Mouse (Mus musculus): ENCODE measurements around the gene Mtfmt.

The Mtfmt gene

DNA sequence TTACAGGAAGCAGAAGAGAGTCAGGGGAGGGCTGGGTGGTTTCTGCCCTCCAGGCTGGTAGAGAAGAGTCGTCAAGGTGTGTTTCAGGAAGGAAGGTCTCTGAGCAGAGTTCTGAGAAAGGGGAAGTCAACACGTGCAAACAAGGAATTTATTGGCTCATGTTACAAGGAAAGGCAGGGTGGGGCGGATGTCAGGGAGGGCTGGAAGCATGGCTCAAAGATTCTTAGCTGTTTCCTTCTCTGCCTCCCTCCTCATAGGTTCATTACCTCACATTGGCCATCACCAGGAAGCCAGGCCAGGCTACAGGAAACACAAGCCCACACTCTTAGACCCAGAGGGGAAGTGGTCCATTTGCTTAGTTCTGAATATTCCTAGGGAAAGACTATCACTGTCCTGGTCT, 11.2 kb upstream of the Mtfmt start:
- in situ Hi-C loops (cut with MboI; ENCODE audit: low sequenced_read_pairs): no loop called here

- in situ Hi-C loops (cut with MboI; ENCODE audit: low sequenced_read_pairs): loop anchor here (25.0 kb wide), 1 partner anchor 160 kb away; the partner anchor contains the start of genes Pif1 and Plekho2
Measured at GRCm38 (mm10) chr9:65427511-65427910, 8.1 kb upstream of the Mtfmt start.

- in situ Hi-C loops (cut with MboI; ENCODE audit: low sequenced_read_pairs): loop anchor here (25.0 kb wide), 1 partner anchor 159 kb away; the partner anchor contains the start of genes Pif1 and Plekho2
Measured at GRCm38 (mm10) chr9:65428003-65428402, 7.6 kb upstream of the Mtfmt start.

DNA sequence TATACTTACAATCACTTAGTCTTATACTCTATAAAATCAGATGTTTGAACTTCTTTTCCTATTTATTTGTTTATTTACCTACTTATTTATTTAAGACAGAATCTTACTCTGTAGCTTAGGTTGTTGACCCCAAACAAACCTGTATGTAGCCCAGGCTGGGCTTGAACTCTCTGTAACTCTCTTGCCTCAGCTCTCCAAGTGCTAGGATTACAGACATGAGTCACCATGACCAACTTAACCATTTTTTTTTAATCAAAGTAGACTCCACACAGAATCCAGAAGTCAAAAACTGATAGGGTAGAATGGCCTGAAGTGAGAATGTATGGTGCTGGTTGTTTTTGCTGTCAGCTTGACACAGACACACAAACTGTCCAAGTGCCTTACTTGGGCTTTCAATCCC, 5.2 kb upstream of the Mtfmt start:
- in situ Hi-C loops (cut with MboI; ENCODE audit: low sequenced_read_pairs): loop anchor here (25.0 kb wide), 1 partner anchor 157 kb away; the partner anchor contains the start of genes Pif1 and Plekho2

- in situ Hi-C loops (cut with MboI; ENCODE audit: low sequenced_read_pairs): loop anchor here (25.0 kb wide), 1 partner anchor 156 kb away; the partner anchor contains the start of genes Pif1 and Plekho2
Measured at GRCm38 (mm10) chr9:65430921-65431320, 4.7 kb upstream of the Mtfmt start.

GRCm38 (mm10) chr9:65432236-65432635, 3.3 kb upstream of the Mtfmt start:
- in situ Hi-C loops (cut with MboI; ENCODE audit: low sequenced_read_pairs): loop anchor here (25.0 kb wide), 1 partner anchor 155 kb away; the partner anchor contains the start of genes Pif1 and Plekho2

- in situ Hi-C loops (cut with MboI; ENCODE audit: low sequenced_read_pairs): loop anchor here (25.0 kb wide), 1 partner anchor 153 kb away; the partner anchor contains the start of genes Pif1 and Plekho2
Measured at GRCm38 (mm10) chr9:65434140-65434539, 1.4 kb upstream of the Mtfmt start.

- in situ Hi-C loops (cut with MboI; ENCODE audit: low sequenced_read_pairs): loop anchor here (25.0 kb wide), 1 partner anchor 152 kb away; the partner anchor contains the start of genes Pif1 and Plekho2
Measured at GRCm38 (mm10) chr9:65435211-65435610, 371 bp upstream of the Mtfmt start.

- in situ Hi-C loops (cut with MboI; ENCODE audit: low sequenced_read_pairs): loop anchor here (25.0 kb wide), 1 partner anchor 143 kb away; the partner anchor contains the start of genes Pif1 and Plekho2
Measured at GRCm38 (mm10) chr9:65444692-65445091, 9.1 kb downstream of the Mtfmt start.

GRCm38 (mm10) chr9:65447951-65448350, 12.4 kb downstream of the Mtfmt start:
- in situ Hi-C loops (cut with MboI; ENCODE audit: low sequenced_read_pairs): loop anchor here (25.0 kb wide), 1 partner anchor 139 kb away; the partner anchor contains the start of genes Pif1 and Plekho2

DNA sequence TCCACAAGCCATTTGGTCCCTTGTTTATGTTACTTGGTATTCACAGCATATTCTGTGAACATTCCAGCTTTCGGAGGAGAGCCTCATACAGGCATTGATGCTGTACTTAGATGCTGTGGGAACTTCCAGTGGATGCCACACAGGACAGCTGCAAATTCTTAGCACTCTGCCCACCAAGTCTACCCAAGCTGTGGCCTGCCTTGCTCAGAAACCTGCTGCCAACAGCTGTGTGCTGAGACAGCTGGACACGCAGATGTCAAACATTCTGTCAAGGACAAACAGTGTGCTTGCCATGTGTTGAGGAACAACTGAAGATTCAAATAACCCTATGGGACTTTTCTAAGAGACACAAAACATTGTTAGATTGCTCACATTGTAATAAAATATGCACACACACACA, 23.4 kb downstream of the Mtfmt start:
- in situ Hi-C loops (cut with MboI; ENCODE audit: low sequenced_read_pairs): no loop called here

GRCm38 (mm10) chr9:65460198-65460597, 24.6 kb downstream of the Mtfmt start:
- in situ Hi-C loops (cut with MboI; ENCODE audit: low sequenced_read_pairs): no loop called here

GRCm38 (mm10) chr9:65460732-65461442, 25.3 kb downstream of the Mtfmt start, which contains the start of gene Spg21:
Gene Spg21, plus strand, starts transcription at chr9:65460947.
- in situ Hi-C loops (cut with MboI; ENCODE audit: low sequenced_read_pairs): no loop called here

- in situ Hi-C loops (cut with MboI; ENCODE audit: low sequenced_read_pairs): no loop called here
Measured at GRCm38 (mm10) chr9:65462544-65462943, 27.0 kb downstream of the Mtfmt start.

DNA sequence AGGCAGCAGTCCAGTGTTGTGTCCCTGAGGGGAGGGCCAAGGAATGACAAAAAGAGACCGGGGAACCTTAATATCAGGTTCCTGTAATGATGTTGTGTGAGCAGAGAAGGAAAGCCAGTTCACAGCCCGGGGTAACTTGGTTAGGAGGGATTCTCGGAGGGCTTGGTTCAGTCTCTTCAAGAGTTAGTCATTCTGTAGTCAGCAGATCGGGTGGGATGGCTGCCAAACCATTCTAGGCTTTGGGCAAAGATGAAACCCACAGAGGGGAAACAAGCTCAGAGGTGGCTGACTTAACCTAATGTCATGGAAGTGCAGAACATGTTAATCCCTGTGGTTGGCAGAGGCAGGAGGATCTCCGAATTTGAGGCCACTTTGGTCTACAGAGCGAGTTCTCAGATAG, 28.6 kb downstream of the Mtfmt start:
- in situ Hi-C loops (cut with MboI; ENCODE audit: low sequenced_read_pairs): no loop called here

DNA sequence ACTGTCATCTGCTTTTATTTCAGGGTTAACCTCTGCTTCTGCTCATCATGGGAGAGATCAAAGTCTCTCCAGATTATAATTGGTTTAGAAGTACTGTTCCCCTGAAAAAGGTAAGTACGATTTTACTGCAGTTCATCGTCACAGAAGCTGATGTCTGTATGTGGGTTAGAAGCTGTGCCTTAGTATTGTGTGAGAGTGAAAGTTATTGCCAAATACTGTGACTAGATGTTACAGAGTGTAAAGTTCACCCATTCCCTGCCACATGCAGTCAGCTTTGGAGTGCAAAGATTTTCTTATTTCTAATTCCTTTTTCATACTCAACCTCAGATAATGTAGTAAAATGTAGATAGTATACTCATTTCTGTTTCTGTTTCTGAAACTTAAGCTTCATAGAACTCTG, 29.7 kb downstream of the Mtfmt start:
- in situ Hi-C loops (cut with MboI; ENCODE audit: low sequenced_read_pairs): no loop called here

GRCm38 (mm10) chr9:65467686-65468085, 32.1 kb downstream of the Mtfmt start:
- in situ Hi-C loops (cut with MboI; ENCODE audit: low sequenced_read_pairs): no loop called here

GRCm38 (mm10) chr9:65472769-65473168, 37.2 kb downstream of the Mtfmt start:
- in situ Hi-C loops (cut with MboI; ENCODE audit: low sequenced_read_pairs): no loop called here

DNA sequence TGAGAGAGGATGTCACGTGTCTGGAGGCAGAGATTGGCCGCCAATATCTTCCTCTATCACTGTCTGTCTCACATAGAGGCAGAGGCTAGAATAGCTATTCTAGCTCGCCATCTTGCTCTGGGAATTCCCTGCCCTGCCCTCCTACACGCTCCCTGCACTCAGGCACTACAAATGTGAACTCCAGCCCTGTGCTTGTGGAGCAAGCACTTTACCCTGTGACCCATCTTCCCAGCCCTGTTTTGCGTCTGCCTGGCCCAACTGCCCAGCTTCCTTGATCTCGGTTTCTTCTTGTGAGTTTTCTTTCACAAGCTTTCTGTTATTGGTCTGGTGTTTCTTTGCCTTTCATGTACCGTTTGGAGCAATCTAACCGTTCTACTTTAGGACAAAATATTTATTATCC, 43.6 kb downstream of the Mtfmt start:
- in situ Hi-C loops (cut with MboI; ENCODE audit: low sequenced_read_pairs): no loop called here

DNA sequence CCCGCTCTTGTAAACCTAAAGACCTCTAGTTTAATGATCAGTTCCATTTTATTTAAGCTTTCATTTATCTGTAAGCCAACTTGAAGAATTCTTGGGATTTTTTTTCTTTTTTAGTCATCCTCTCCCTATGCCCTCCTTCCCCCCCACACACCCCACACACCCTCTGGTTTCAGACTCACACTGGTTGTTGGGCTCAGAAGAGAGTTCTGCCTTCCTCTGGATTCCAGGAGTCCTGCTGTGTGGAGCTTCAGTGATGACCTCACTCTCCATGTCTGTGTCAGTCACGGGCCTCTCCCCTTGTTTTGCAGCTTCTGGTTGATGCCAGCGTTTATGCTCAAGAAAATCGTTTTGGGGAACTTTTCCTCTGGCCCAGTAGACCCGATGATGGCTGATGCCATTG, 44.5 kb downstream of the Mtfmt start:
- in situ Hi-C loops (cut with MboI; ENCODE audit: low sequenced_read_pairs): no loop called here

- in situ Hi-C loops (cut with MboI; ENCODE audit: low sequenced_read_pairs): no loop called here
Measured at GRCm38 (mm10) chr9:65491476-65491875, 55.9 kb downstream of the Mtfmt start.

- in situ Hi-C loops (cut with MboI; ENCODE audit: low sequenced_read_pairs): no loop called here
Measured at GRCm38 (mm10) chr9:65492351-65492750, 56.8 kb downstream of the Mtfmt start.

Data from CH12F3 (cell line).